Mouse (Mus musculus) forebrain, embryonic 15.5 days (tissue): ENCODE results near the gene Arl3. TPM values are rescaled to one million over a fixed set of nuclear protein-coding genes. Genes with fewer than 3 reads are reported as not detected.
"Not testable (repeated sequence)": the region's sequence is repeated elsewhere in the genome, so short reads cannot be mapped to it uniquely, and the experiment has no call there.

Experiments used
- ATAC-seq: fragments of 200-750 bp; cut with Nextera tagmentation; replicated peaks from 2 replicates; pipeline ENCODE4 v1.8.0; 2017; ENCODE audit warnings: mild to moderate bottlenecking, moderate TSS enrichment, moderate library complexity
- H3K27ac ChIP-seq: fragments of 300-500 bp; sonication (generic); replicated peaks from 2 replicates; pipeline ENCODE4 v1.5.1; 2015; ENCODE audit warnings: mild to moderate bottlenecking, inconsistent platforms
- H3K27me3 ChIP-seq: fragments of 300-500 bp; sonication (generic); 2 replicates; pipeline ENCODE4 v1.6.1; 2015; ENCODE audit warnings: inconsistent platforms
- H3K36me3 ChIP-seq: fragments of 300-500 bp; sonication (generic); 2 replicates; pipeline ENCODE4 v1.6.1; 2015; ENCODE audit warnings: mild to moderate bottlenecking, inconsistent platforms
- H3K4me1 ChIP-seq: fragments of 300-500 bp; sonication (generic); 2 replicates; pipeline ENCODE4 v1.6.1; 2015; ENCODE audit warnings: inconsistent platforms
- H3K4me2 ChIP-seq: fragments of 300-500 bp; sonication (generic); replicated peaks from 2 replicates; pipeline ENCODE4 v1.6.1; 2015; ENCODE audit warnings: mild to moderate bottlenecking, inconsistent platforms
- H3K4me3 ChIP-seq: fragments of 300-500 bp; sonication (generic); 2 replicates; pipeline ENCODE4 v1.5.1; 2015; ENCODE audit warnings: mild to moderate bottlenecking, inconsistent platforms
- H3K9ac ChIP-seq: fragments of 300-500 bp; sonication (generic); replicated peaks from 2 replicates; pipeline ENCODE4 v1.6.1; 2015; ENCODE audit warnings: mild to moderate bottlenecking, inconsistent platforms
- H3K9me3 ChIP-seq: fragments of 300-500 bp; sonication (generic); 2 replicates; pipeline ENCODE4 v1.6.1; 2016; ENCODE audit warnings: inconsistent platforms
- WGBS: fragments of 180-500 bp; shearing (Covaris S2); methylation state at CpG from one replicate; pipeline ENCODE4 v1.1.7; 2015; ENCODE audit warnings: mixed read lengths; 5-methylcytosine and 5-hydroxymethylcytosine counted together
- polyA plus RNA-seq: library from polyadenylated mRNA; unstranded; fragments of >200 nt; fragmentation: Nextera tagmentation; extraction: Ambion mirVana; gene quantifications from 2 replicates; pipeline ENCODE4 v1.2.1, GENCODE M21; 2015

Gene Arl3
- polyA plus RNA-seq, 1 experiment from 2014 or later: 241 TPM

DNA sequence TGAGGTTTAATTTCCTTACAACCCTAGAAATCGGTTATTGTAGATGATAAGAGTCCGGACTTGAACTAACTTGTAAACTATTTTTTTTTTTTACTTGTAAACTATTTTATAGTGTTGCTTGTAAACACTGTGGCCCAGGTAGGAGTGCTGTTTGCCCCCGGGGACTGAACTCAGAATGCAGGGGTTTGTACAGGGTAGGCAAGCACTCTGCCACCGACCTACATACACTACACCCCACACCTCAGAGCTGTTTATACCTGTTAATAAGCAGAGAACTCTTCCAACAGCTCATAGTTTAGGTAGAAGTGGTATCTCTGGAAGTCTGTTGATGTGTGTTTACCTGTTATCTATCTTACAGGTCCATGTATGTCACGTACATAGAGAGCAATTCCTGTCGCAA lies 992 bp upstream of the Arl3 start:
- H3K4me3 ChIP-seq: peak overlapping the region; percentile 65
- 52% methylated on average over 6 of the region's 6 CpGs for WGBS
- no peak for ATAC-seq
- peak overlapping the region; percentile 66 for H3K4me2 ChIP-seq
- H3K27me3 ChIP-seq: no peaks in the 10 kb centered on the region
- no peaks in the 10 kb centered on the region for H3K9me3 ChIP-seq
- peak overlapping the region; percentile 77; the same call in 1 of the 2 replicates for H3K9ac ChIP-seq
- H3K4me1 ChIP-seq: peaks cover 25% of the 10 kb centered on the region
- no peak overlapping the region for H3K27ac ChIP-seq
- H3K36me3 ChIP-seq: no peaks in the 10 kb centered on the region

GRCm38 (mm10) chr19:46572548-46572947 lies 450 bp downstream of the Arl3 start:
- WGBS: under 1% methylated on average over 17 of the region's 17 CpGs
- peak; percentile 57; the same call in 1 of the 2 replicates for ATAC-seq
- H3K4me1 ChIP-seq: peaks cover 25% of the 10 kb centered on the region

GRCm38 (mm10) chr19:46571878-46572244 lies 1.1 kb downstream of the Arl3 start:
- Histone ChIP-seq H3K36me3 (peaks cover 3% of the 10 kb centered on the region; the same call in 1 of the 2 replicates), H3K4me2 (peak overlapping the region; percentile 70), H3K27me3 (no peaks in the 10 kb centered on the region), H3K27ac (peak overlapping the region; percentile 81), H3K9ac (peak overlapping the region; percentile 77), H3K4me1 (peaks cover 25% of the 10 kb centered on the region), H3K9me3 (no peaks in the 10 kb centered on the region), H3K4me3 (peak overlapping the region; percentile 65)
- no peak for ATAC-seq
- 14% methylated on average over 10 of the region's 10 CpGs for WGBS

More at GRCm38 (mm10) chr19:46572548-46572947, 450 bp downstream of the Arl3 start:
- Histone ChIP-seq H3K4me3 (peak overlapping the region; percentile 65), H3K9ac (peak overlapping the region; percentile 77), H3K27ac (peak overlapping the region; percentile 81), H3K27me3 (no peaks in the 10 kb centered on the region), H3K9me3 (no peaks in the 10 kb centered on the region), H3K36me3 (peaks cover 2% of the 10 kb centered on the region; the same call in 1 of the 2 replicates), H3K4me2 (peak overlapping the region; percentile 70)

DNA sequence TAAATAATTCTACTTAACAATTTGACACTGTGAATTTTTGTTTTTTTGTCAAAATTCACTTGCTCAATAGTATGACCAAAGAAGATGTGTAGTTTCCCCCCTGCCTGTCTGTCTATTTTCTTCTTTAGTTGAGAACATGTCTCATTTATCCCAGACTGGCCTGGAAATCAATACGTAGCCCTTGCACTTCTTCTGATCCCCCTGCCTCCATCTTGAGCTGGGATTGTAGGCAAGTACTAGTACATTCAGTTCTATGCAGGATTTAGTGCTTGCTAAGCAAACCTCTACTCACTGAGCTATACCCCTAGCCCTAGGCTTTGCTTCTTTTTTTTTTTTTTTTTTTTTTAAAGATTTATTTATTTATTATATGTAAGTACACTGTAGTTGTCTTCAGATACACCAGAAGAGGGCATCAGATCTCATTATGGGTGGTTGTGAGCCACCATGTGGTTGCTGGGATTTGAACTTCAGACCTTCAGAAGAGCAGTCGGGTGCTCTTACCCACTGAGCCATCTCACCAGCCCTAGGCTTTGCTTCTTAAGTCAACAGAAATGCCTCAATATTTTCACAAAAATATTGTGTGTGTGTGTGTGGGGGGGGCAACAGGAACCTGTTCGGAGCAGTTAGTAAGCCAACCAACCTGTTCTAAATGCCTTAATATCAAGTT lies 1.7 kb downstream of the Arl3 start:
- WGBS: 81% methylated on average over 3 of the region's 3 CpGs
- Histone ChIP-seq H3K4me2 (peak overlapping the region; percentile 70), H3K27ac (0 out of 2 replicates have a peak overlapping the region, but pooled peaks have one; percentile 81), H3K4me3 (peak overlapping the region; percentile 65), H3K4me1 (peaks cover 25% of the 10 kb centered on the region), H3K9ac (peak overlapping the region; percentile 77; the same call in 1 of the 2 replicates)
- not testable (repeated sequence) for H3K9me3 ChIP-seq, ATAC-seq, H3K27me3 ChIP-seq, H3K36me3 ChIP-seq

- H3K27ac ChIP-seq: no peak overlapping the region
- peaks cover 3% of the 10 kb centered on the region; the same call in 1 of the 2 replicates for H3K36me3 ChIP-seq
- H3K27me3 ChIP-seq: no peaks in the 10 kb centered on the region
- no peaks in the 10 kb centered on the region for H3K9me3 ChIP-seq
- H3K9ac ChIP-seq: no peak overlapping the region
- no peak overlapping the region for H3K4me3 ChIP-seq
- no peak overlapping the region for H3K4me2 ChIP-seq
- WGBS: 66% methylated on average over 14 of the region's 14 CpGs
- ATAC-seq: no peak
- peaks cover 4% of the 10 kb centered on the region for H3K4me1 ChIP-seq
Observed at GRCm38 (mm10) chr19:46564043-46564462, 8.9 kb downstream of the Arl3 start.

DNA sequence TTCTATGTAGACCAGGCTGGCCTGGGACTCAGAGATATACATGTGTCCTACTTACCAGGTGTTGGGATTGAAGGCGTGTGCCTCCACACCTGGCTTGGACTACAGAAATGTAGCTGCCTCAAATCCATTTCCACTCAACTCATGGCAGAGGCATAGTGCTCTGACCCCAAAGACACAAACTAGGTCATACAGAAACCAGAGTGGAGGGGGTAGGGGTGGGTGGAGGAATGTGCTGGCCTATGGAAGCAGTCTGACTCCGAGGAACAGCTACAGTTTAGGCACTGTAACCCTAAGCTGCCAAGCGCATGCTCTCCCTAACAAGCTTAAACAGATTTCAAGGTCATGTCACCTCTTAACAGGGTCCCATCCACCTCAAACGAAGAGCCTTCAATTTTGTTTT lies 9.4 kb downstream of the Arl3 start:
- no peak for ATAC-seq
- Histone ChIP-seq H3K27ac (no peak overlapping the region), H3K27me3 (no peaks in the 10 kb centered on the region), H3K4me1 (peaks cover 4% of the 10 kb centered on the region), H3K9ac (no peak overlapping the region), H3K4me3 (no peak overlapping the region), H3K36me3 (peaks cover 3% of the 10 kb centered on the region; the same call in 1 of the 2 replicates), H3K9me3 (no peaks in the 10 kb centered on the region), H3K4me2 (no peak overlapping the region)
- 88% methylated on average over 4 of the region's 4 CpGs for WGBS

- H3K36me3 ChIP-seq: peaks cover 7% of the 10 kb centered on the region
- H3K9ac ChIP-seq: no peak overlapping the region
- 82% methylated on average over 14 of the region's 14 CpGs for WGBS
- ATAC-seq: no peak
- H3K9me3 ChIP-seq: no peaks in the 10 kb centered on the region
- H3K27ac ChIP-seq: peak overlapping the region; percentile 32; the same call in 1 of the 2 replicates
- H3K4me2 ChIP-seq: no peak overlapping the region
- no peak overlapping the region for H3K4me3 ChIP-seq
- no peaks in the 10 kb centered on the region for H3K27me3 ChIP-seq
- H3K4me1 ChIP-seq: peaks cover 4% of the 10 kb centered on the region
Observed at GRCm38 (mm10) chr19:46562581-46563515, 10.2 kb downstream of the Arl3 start.

DNA sequence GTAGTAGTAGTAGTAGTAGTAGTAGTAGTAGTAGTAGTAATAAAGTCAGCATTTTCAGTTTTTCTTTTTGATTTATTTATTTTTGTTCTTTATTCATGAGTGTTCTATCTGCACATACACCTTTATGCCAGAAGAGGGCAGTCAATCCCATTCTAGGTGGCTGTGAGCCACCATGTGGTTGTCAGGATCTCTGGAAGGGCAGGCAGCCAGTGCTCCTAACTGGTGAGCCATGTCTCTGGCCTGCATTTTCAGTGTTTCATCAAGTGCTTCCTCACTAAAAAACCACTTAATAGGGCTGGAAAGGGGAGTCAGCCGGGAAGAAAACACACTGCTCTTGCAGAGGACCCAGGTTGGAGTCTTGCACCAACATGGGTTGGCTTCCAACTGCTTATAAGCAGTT lies 10.9 kb downstream of the Arl3 start:
- Histone ChIP-seq H3K4me3 (no peak overlapping the region), H3K27me3 (no peaks in the 10 kb centered on the region), H3K9me3 (no peaks in the 10 kb centered on the region), H3K36me3 (peaks cover 10% of the 10 kb centered on the region), H3K27ac (peak overlapping the region; percentile 32; the same call in 1 of the 2 replicates), H3K4me1 (peaks cover 4% of the 10 kb centered on the region), H3K4me2 (no peak overlapping the region), H3K9ac (no peak overlapping the region)
- WGBS: 24% methylated on average over 1 of the region's 1 CpGs
- ATAC-seq: 0 out of 2 replicates have a peak, but pooled peaks have one; percentile 46

GRCm38 (mm10) chr19:46558631-46559030 lies 14.4 kb downstream of the Arl3 start:
- 74% methylated on average over 12 of the region's 12 CpGs for WGBS
- ATAC-seq: no peak
- no peak overlapping the region for H3K4me2 ChIP-seq
- no peak overlapping the region for H3K9ac ChIP-seq
- no peak overlapping the region for H3K27ac ChIP-seq
- H3K36me3 ChIP-seq: peaks cover 33% of the 10 kb centered on the region
- H3K9me3 ChIP-seq: no peaks in the 10 kb centered on the region
- H3K27me3 ChIP-seq: no peaks in the 10 kb centered on the region
- H3K4me1 ChIP-seq: peaks cover 9% of the 10 kb centered on the region
- no peak overlapping the region for H3K4me3 ChIP-seq

DNA sequence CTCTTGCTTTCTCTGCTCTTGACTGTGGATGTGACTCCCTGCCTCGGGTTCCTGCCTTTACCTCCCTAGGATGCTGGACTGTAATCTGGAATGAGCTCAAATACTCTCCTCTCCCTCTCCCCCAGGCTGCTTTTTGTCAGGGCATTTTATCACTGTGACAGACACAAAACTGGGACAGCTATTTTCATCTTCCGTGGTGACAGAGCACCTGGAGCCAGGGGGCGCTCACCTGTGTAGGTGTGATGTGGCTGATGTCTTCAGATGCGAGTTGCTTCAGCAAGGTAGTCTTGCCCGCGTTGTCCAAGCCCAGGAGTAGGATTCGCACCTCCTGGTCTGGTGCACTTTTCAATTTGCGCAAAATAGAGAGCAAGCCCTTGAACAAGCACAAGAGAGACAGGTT lies 15.0 kb downstream of the Arl3 start:
- Histone ChIP-seq H3K4me2 (no peak overlapping the region), H3K27ac (no peak overlapping the region), H3K27me3 (no peaks in the 10 kb centered on the region), H3K36me3 (peaks cover 33% of the 10 kb centered on the region), H3K9ac (no peak overlapping the region), H3K4me3 (no peak overlapping the region), H3K4me1 (peaks cover 16% of the 10 kb centered on the region), H3K9me3 (no peaks in the 10 kb centered on the region)
- WGBS: 82% methylated on average over 8 of the region's 8 CpGs
- ATAC-seq: no peak

DNA sequence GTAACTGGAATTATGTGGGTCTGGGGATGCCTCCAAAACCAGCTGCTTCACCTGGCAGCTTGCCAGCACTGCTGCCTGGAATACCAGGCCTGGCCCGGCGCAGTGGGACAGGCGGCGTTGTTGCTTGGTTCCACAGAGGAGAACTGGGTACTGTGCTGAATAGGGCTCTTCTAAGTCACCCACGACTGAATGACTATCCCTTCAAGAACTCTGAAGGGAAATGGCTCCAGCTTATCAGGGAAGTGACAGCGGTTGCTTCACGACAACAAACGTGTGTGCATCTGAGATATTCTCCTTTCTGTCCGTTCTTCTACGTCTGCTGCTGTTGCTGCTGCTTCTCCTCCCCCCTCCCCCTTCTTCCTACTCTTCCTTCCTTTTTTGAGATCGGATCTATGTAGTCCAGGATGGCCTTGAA lies 19.4 kb downstream of the Arl3 start:
- peaks cover 12% of the 10 kb centered on the region for H3K4me1 ChIP-seq
- ATAC-seq: peak; percentile 66

GRCm38 (mm10) chr19:46552496-46552895 lies 20.5 kb downstream of the Arl3 start:
- Histone ChIP-seq H3K4me3 (no peak overlapping the region), H3K27ac (peak overlapping the region; percentile 70; the same call in 1 of the 2 replicates), H3K4me2 (no peak overlapping the region), H3K27me3 (no peaks in the 10 kb centered on the region), H3K36me3 (peaks cover 53% of the 10 kb centered on the region), H3K9ac (no peak overlapping the region), H3K4me1 (peaks cover 15% of the 10 kb centered on the region), H3K9me3 (no peaks in the 10 kb centered on the region)
- 91% methylated on average over 4 of the region's 4 CpGs for WGBS
- ATAC-seq: no peak

More for the DNA sequence above, 19.4 kb downstream of the Arl3 start:
- Histone ChIP-seq H3K27ac (peak overlapping the region; percentile 70), H3K27me3 (no peaks in the 10 kb centered on the region), H3K36me3 (peaks cover 60% of the 10 kb centered on the region), H3K4me3 (no peak overlapping the region), H3K4me2 (no peak overlapping the region), H3K9me3 (no peaks in the 10 kb centered on the region), H3K9ac (no peak overlapping the region)
- 50% methylated on average over 11 of the region's 11 CpGs for WGBS
